Mouse (Mus musculus) olfactory bulb, adult 2 months (tissue): ENCODE measurements at regions not wholly inside any gene's neighbourhood (a gene's known extent, or its start where the extent isn't known, plus 50 kb on each side); places are given as distances from the start of the nearest gene placed in this dataset.

Experiments used
- H3K27ac ChIP-seq: fragments of 200-500 bp; 2 replicates; pipeline ENCODE4 v1.5.1; 2012; ENCODE audit warnings: low read depth, low read length; ENCODE audit not compliant: insufficient read depth
- H3K4me1 ChIP-seq: fragments of 200-500 bp; 2 replicates; pipeline ENCODE4 v1.6.1; 2012; ENCODE audit warnings: low read length; ENCODE audit not compliant: control insufficient read depth, insufficient read depth
- H3K4me3 ChIP-seq: fragments of 200-500 bp; 2 replicates; pipeline ENCODE4 v1.5.1; 2012; ENCODE audit warnings: mild to moderate bottlenecking, low read depth, low read length, moderate library complexity; ENCODE audit not compliant: insufficient read depth
- CTCF ChIP-seq: fragments of 200-500 bp; IDR thresholded peaks from 2 replicates; pipeline ENCODE4 v1.5.1; 2012; ENCODE audit warnings: low read depth, mild to moderate bottlenecking, low read length, moderate library complexity; ENCODE audit not compliant: insufficient read depth
- POLR2A ChIP-seq: fragments of 200-500 bp; IDR thresholded peaks from 2 replicates; pipeline ENCODE4 v1.6.1; 2012; ENCODE audit warnings: mild to moderate bottlenecking, low read depth, low read length, moderate library complexity; ENCODE audit not compliant: insufficient read depth
- WGBS: fragments of 180-500 bp; shearing (Covaris S2); methylation state at CpG from one replicate; pipeline ENCODE4 v1.1.7; 2018; 5-methylcytosine and 5-hydroxymethylcytosine counted together

DNA sequence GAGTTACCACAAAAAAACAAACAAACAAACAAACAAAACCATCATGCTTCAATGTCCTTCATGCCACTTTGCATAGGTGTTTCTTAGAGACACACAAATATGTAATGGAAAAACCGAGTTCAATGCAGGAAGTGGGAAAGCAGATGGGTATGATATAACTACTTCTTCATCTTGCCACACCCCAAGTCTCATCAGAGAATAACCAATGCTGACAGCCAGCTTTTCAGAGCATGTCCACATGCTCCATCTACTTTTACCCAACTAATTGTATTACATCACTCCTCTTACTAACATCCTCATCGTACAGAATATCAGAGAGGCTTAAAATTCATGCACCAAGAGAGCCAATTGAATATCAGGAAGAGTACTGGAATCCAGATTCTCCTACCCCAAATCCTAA is 301.6 kb downstream of the Lmo4 start:
- Histone ChIP-seq H3K27ac (no peak overlapping the region), H3K4me1 (no peaks in the 10 kb centered on the region), H3K4me3 (no peak overlapping the region)
- no peak for TF ChIP-seq CTCF
- 90% methylated on average over 2 of the region's 2 CpGs for WGBS

DNA sequence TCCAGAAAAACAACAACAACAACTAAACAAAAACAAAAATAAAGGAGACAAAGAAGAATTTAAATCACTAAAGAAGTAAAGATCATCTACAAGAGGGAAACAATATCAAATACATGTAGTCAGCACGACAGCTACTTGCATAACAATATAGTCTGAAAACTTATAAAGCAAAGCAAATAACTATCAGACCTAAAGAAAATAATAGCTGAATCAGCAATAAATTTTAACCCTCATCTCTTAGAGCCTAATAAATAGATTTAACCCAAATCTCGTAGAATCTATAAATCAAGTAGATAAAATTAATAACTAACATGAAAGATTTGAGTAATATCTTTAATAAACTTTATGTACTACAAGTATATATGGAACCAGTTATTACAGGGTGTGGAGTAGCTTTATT is 324.2 kb downstream of the Lmo4 start:
- no peak overlapping the region for H3K27ac ChIP-seq
- no peaks in the 10 kb centered on the region for H3K4me1 ChIP-seq
- no peak for TF ChIP-seq POLR2A
- no peak for TF ChIP-seq CTCF
- 94% methylated on average over 2 of the region's 2 CpGs for WGBS
- H3K4me3 ChIP-seq = no peak overlapping the region

DNA sequence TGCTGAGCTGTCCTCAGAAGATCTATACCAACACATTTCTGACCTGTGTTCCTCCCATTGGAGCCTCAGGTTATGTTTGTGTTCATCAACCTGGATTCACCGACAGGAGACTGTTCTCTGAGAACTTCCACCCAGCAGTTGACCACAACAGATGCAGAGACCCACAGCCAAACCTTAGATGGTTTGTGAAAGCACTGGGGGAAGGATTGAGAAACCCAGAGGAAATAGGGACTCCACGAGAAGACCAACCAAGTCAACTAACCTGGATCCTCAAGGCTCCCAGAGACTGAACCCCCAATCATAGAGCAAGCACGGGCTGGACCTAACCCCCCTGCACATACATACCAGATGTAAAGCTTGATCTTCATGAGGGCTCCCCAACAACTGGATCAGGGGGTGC is 331.1 kb downstream of the Lmo4 start:
- H3K4me3 ChIP-seq = no peak overlapping the region
- no peaks in the 10 kb centered on the region for H3K4me1 ChIP-seq
- TF ChIP-seq CTCF (no peak), POLR2A (no peak)
- H3K27ac ChIP-seq = no peak overlapping the region
- WGBS = 94% methylated on average over 3 of the region's 3 CpGs

DNA sequence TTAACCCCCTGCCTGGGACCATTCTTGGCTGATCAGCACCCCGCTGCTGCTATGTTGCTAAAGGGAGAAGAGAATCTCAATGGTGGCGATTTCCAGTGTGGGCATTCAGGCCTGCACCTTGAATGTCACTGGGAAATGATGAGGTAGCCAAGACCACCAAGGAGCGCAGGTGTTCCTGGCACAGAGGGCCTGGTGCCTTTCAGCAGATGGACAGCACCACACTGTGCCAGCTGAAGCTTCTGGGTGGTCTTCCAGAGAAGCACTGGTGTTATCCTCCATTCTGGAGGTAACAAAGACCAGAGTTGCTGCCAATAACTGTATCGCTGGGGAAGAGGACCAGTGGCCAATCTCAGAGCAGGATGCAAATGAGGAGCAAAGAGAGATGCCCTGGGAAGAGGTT is 338.5 kb downstream of the Lmo4 start:
- 86% methylated on average over 4 of the region's 4 CpGs for WGBS
- no peak for TF ChIP-seq POLR2A
- no peak for TF ChIP-seq CTCF
- Histone ChIP-seq H3K4me3 (no peak overlapping the region), H3K4me1 (no peaks in the 10 kb centered on the region), H3K27ac (no peak overlapping the region)

DNA sequence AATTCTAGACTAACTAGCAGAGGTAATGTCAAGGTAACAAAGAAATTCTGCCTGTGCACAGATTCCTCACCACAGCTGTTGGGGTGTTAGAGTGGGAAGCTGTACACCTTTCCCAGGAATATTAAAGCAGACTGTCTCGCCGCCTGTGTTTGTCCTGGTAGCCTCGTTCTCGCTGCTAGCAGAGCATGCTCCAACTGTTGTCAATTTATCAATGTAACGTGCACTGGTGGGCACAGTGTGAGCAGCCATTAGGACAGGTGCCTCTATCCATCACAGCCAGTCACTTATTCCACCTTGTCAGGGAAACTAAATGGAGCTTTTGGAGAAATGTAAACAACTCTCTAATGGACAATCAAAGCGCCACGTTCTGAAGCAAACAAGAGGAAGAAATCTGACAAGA is 339.4 kb downstream of the Lmo4 start:
- Histone ChIP-seq H3K4me3 (no peak overlapping the region), H3K27ac (no peak overlapping the region), H3K4me1 (no peaks in the 10 kb centered on the region)
- TF ChIP-seq CTCF = no peak
- TF ChIP-seq POLR2A = no peak
- WGBS = 96% methylated on average over 7 of the region's 7 CpGs

DNA sequence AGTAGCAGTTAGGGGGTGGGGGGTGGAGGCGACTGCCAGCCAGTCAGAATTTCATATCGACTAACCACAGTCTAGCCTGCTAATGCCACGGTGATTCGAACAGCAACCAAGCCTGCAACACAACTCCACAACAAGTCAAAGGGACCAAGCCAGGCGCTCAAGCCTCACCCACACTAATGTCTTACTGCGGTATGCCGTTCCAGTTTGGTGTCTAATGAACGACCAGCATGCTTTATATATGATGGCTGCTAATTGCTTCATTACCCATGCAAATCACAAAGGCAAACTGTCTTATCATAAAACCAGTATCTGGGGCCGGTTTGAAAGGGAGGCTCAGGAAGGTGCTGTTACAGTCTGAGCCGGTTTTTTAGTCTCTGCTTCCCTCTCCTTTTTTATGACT is 340.5 kb downstream of the Lmo4 start:
- no peak overlapping the region for H3K4me3 ChIP-seq
- no peak for TF ChIP-seq POLR2A
- no peak for TF ChIP-seq CTCF
- no peak overlapping the region for H3K27ac ChIP-seq
- H3K4me1 ChIP-seq = no peaks in the 10 kb centered on the region
- WGBS = 33% methylated on average over 10 of the region's 10 CpGs

DNA sequence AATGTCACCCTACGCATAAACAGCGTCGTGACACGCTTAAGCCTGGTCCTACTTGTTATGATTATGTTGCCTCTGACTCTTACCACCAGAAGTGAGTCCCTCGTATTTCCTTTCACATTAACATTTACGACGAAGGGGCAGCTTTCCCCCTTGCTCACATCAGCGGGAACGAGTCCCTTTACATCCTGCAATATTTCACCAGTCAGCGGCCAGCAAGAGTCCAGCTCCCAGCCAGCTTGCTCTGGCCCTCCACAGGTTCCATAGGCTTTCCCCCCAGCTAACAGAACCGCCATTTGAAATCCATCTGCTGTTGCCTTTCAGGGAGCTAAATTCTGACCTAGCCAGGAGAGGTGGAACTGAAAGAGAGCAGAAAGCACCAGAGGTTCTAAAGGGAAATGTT is 342.5 kb downstream of the Lmo4 start:
- no peak for TF ChIP-seq CTCF
- no peak for TF ChIP-seq POLR2A
- 96% methylated on average over 11 of the region's 11 CpGs for WGBS
- Histone ChIP-seq H3K4me3 (no peak overlapping the region), H3K4me1 (no peaks in the 10 kb centered on the region), H3K27ac (no peak overlapping the region)

DNA sequence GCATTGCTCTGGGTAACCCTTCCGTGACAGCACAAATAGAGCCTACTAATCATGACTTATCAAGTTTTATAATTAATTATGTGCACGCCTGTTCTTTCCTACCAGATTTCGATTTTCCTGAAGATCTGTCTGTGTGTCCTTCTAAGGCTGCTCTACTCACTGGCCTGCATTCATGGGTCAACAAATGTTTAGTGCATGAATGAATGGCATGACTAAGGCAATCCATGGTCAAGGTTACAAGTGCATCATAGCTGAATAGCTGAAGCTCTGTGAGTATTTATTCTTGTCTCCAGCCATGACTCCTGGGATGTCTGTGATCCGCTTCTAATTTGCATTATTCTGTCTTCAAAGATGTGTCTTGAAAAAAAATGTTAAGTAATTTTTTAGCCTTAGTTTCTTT is 343.2 kb downstream of the Lmo4 start:
- no peak overlapping the region for H3K4me3 ChIP-seq
- H3K27ac ChIP-seq = no peak overlapping the region
- no peak for TF ChIP-seq CTCF
- TF ChIP-seq POLR2A = no peak
- no peaks in the 10 kb centered on the region for H3K4me1 ChIP-seq
- WGBS = 88% methylated on average over 4 of the region's 4 CpGs

DNA sequence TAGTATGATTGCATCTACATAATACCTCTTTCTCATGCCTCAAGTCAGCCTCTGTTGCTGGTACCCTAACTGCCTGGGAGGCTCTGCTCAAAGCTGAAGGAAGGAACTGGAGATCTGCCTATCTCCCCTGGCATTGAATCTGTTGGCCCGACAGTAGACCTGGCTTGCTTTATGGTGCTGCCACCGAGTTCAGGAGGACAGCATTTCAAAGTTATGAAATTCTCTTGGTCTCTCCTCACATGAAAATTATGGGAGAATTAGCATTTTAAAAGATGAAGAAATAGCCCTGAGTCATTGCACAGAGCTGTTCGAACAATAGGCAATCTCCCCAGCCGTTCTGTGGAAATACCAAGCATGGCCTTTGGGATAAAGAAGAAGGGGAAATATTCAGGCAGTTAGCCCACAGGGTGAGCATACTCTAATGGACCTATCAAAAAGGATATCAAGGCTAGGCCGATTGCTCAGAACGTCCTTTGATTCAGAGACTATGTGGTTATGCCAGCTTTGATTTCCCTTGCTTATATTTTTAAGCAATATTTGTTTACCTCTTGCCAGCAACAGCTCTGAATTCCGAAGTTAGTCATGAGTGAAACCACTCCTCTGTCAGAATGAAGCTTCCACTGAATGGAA is 369.3 kb downstream of the Lmo4 start:
- WGBS = 84% methylated on average over 7 of the region's 7 CpGs
- Histone ChIP-seq H3K4me3 (no peak overlapping the region), H3K27ac (no peak overlapping the region), H3K4me1 (no peaks in the 10 kb centered on the region)
- TF ChIP-seq POLR2A (no peak), CTCF (no peak)

DNA sequence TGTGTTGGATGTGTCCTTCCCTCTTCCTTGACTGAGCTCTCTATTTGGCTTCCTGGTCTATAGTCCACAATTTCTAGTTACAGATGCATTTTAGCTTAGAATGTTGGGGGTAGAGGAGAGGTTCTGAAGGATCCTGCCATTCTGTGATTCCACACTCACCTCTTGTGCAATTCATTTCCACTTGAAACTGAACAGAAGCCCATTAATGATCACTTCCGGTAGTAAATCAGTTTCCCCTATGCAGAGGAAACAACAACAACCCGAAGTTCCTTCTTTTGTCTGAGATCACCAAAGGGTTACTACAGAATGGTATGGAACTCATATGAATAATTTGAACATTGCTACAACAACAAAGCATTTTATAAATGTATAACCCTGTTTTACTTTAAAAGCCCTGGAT is 370.3 kb downstream of the Lmo4 start:
- no peaks in the 10 kb centered on the region for H3K4me1 ChIP-seq
- WGBS = 86% methylated on average over 2 of the region's 2 CpGs
- H3K27ac ChIP-seq = no peak overlapping the region
- no peak for TF ChIP-seq CTCF
- no peak for TF ChIP-seq POLR2A
- no peak overlapping the region for H3K4me3 ChIP-seq
